Mouse (Mus musculus): Measurements from ENCODE around the gene Arhgef16. TPM values are rescaled to one million over a fixed set of nuclear protein-coding genes. Genes with fewer than 3 reads are reported as not detected.

The Arhgef16 gene
- polyA plus RNA-seq, 2 experiments from 2014 or later, result 4.8 to 5.0 TPM

DNA sequence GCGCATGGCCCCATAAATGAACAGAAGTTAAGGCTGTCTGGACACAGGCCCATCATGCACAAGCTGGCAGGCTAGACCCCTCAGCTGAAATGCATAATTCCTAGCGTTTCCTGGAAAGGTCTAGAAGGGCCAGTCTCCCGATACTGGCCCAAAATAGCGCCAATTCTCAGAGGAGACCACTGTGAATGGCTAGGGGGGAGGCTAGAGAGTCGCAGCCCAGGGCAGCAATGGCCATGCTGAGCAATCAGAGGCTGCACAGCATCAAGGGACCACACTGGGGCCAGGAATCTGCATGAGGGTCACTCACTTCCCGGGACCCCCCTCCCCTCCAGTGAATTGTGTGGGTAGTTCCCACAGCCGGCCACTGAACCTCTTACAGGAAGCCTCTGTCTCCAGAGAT is 17.8 kb downstream of the Arhgef16 start:
- no peak for ATAC-seq

DNA sequence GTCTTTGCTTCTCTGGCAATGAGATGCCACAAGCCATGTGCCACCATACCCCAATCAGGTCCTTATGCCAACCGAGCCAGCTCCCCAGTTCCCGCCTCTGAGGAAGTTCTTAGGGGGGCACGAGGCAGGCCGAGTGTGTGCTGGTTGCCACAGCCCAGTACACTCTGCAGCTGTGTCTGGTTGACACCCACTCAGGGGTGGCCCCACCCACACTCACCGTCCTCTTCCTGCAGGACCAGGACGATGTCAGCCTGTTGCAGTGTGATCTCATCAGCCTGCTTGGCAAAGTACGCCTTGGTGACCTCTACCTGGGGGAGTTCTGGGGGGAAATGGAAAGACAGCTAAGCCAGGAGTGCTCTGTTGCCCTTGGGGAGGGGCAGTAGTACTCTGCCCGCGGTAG is 22.0 kb downstream of the Arhgef16 start:
- ATAC-seq, result no peak

DNA sequence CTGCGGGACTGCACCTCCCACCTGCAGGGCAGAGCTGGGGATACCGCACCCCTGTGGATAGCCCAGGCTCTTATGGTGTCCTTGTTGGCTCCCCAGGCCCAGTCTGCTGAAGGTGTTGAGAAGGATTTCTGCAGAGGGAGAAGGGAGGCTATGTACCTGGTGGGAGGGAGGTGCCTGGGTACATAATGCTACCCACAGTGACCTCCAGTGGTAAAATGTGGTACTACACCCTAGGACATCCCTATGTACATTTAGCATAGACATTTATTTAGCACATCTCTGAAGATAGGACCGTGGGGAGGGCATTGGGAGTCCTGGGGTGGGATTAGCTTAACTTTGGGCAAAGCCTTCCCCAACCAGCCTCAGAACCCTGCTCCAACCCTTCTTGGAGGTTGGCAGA is 28.5 kb downstream of the Arhgef16 start:
- ATAC-seq, result no peak

DNA sequence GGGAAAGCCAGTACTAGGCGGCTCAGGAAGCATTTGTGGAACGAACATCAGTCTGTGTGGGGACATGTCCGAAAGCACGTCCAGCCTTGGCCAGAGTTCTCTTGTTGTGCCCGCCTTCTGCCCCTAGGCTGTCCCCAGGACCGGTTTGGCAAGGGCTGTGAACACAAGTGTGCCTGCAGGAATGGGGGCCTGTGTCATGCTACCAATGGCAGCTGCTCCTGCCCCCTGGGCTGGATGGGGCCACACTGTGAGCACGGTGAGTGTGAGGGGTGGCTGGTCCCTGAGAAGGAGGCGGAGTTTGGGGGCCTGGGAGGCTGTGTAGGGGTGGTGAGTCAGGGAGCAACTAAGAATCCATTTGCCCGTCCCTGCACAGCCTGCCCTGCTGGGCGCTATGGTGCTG is 32.0 kb downstream of the Arhgef16 start:
- ATAC-seq, result no peak

DNA sequence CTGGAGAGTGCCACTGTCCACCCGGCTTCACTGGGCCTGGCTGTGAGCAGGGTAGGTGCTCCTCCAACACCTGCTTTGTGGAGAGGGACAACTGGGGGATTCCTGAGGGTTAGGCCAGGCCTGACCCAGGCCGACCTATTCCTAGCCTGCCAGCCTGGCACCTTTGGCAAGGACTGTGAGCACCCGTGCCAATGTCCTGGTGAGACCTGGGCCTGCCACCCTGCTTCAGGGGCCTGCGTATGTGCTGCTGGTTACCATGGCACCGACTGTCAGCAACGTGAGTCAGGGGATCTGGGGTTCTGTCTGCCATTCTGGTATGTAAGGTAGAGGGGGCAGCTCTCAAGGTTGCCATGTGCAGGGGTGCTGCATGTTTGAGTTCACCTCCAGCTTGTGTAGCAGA is 34.0 kb downstream of the Arhgef16 start:
- no peak for ATAC-seq

DNA sequence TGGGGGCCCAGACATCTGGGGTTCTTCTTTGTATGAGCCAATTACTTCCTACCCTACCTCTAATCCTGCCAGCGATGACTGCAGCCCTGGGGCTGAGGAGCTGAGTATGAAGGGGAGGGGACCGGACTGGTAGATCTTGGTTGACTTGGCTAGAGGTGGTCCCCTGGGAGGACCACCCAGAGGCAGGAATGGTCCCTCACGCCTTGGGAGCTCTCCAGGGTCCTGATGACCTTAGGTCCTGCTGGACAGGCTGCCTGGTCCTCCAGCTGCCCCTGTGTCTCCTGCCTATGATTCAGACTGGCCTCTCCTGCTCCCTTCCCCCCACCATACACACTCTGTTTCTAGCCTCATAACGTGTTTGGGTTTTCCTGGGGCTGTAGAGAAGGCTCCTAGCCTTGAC is 39.4 kb downstream of the Arhgef16 start:
- ATAC-seq, result no peak

DNA sequence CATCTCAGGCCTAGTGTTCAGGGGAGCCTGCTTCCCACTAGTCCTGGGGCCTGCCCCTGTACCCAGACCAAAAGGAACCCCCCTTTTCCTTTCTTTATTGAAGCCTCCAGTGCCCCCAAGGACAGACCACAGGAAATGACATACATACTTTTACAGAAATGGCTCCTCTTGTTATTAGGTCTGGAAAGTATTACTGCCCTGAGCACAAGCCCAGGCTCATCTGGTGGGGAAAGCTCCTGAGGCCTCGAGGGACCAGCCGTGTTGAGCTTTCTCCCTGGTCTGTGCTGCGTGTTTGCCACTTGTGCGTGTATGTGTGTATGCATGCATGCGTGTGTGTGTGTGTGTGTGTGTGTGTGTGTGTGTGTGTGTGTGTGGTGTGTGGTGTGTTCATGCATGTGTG is 40.7 kb downstream of the Arhgef16 start:
- ATAC-seq, result no peak

DNA sequence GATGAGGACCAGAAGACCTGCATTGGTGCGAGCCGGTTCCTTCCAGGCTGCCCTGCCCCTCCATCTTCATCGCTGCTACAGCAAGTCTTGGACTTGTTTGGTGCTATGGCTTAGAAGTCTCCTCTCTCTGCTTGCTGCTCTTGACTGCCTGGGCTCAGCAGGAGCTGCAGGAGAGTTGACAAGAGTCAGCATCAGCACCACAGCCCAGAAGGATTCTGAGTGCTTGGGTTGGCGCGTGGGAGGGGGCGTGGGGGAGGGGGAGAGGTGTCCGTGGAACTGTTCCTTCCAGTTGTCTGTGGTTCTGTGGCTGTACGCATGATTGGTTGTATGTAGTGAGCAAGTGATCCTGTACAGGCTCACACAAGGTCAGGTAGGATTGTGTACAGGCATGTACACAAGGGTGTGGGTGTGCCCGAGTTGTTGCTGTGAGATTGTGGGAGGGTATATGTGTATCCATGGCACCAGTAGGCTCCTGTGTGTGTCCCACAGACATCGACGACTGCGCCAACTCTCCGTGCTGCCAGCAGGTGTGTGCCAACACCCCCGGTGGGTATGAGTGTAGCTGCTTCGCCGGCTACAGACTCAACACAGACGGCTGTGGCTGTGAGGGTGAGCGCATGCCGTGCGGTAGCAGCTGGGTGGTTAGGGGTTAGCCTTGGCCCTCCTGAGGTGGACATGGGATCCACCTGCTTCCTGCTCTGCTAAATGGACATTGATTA is 48.8 kb downstream of the Arhgef16 start:
- no peak for ATAC-seq

DNA sequence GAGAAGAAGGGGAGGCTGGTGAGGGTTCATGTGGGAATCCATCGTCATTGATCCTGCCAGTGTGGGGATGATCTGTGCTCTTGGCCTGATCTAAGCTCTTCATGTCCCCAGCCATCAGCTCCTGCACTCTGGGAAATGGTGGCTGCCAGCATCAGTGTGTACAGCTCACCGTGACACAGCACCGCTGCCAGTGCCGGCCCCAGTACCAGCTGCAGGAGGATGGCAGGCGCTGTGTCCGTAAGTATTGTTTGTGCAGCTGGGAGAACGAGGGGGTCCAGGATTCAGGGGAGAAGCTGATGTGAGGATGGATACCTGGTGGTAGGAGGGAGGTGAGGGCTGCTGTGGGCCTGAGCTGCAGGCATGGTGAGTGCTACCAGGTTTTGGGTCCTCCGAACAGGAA is 52.2 kb downstream of the Arhgef16 start:
- no peak for ATAC-seq

DNA sequence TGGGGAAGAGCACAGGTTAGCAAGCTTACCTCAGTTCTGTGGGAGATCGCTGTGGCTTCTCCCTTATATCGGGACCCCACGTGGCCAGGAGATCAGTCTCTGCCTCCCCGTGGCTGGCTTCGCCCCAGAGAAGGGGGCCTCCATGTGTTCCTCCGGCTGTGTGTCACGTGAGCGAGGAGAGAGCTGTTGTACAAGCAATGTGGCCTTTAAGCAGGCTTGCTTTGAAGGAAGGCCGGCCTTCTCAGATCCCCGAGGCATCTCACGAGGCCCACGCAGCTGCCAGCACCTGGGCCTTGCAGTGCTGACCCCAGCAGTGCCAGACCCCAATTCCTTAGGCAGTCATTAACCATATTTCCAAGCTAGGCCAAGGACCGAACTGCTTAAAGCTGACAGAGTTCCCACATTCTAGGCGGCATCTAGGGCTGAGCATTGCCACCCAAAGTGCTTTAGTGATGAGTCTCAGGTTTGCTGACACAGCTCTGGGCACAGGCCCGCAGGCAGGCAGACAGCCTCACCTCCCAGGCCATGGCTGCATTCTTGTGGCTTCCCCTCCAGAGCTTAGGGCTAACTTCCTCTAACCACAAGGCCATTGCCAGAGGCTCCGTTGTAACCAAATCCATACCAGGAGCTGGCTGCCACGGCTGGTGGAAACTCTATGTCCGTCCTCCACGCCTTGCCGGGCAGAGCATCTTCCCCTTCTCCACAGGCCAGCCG is 53.2 kb downstream of the Arhgef16 start:
- ATAC-seq, result no peak

DNA sequence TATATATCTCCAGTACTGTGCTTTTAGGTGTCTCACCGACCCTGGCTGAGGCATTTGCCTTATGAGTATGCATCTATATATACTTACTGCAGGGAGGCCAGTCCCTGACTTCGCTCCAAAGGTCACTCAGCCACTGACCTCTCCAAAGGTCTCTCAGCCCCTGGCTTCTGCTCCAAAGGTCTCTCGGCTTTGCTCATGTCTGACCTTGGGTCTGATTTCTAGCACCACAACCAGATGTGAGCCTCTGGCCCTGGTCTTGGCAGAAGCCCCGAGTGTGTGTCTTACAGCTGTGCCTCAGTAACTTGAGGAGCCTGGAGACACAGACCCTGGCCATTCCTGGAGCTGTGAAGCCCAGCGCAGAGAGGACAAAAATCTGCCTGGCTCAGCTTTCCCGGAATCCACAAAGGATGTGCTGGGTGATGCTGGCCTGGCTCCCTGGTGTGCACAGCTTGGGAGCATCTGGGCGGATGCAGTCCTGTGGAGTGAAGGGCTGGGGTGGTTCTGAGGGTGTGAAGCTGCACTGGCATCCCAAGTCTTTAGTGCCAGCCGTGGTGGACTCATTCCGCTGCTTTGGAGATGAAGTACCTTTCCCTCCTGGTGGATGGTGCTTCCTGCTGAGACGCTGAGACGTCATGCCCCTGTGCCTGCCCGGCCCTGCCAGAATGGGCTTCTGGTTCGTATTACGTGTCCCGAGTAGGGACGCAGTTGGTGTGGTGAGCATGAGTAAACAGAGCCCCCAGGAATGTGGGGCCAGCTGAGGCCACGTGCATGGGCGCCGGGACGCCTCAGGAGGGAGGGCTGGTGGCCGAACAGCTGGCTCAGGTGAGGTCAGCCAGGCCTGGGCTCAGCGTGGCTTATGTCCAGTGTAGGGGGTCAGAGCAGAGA is 54.0 kb downstream of the Arhgef16 start:
- ATAC-seq, result no peak

DNA sequence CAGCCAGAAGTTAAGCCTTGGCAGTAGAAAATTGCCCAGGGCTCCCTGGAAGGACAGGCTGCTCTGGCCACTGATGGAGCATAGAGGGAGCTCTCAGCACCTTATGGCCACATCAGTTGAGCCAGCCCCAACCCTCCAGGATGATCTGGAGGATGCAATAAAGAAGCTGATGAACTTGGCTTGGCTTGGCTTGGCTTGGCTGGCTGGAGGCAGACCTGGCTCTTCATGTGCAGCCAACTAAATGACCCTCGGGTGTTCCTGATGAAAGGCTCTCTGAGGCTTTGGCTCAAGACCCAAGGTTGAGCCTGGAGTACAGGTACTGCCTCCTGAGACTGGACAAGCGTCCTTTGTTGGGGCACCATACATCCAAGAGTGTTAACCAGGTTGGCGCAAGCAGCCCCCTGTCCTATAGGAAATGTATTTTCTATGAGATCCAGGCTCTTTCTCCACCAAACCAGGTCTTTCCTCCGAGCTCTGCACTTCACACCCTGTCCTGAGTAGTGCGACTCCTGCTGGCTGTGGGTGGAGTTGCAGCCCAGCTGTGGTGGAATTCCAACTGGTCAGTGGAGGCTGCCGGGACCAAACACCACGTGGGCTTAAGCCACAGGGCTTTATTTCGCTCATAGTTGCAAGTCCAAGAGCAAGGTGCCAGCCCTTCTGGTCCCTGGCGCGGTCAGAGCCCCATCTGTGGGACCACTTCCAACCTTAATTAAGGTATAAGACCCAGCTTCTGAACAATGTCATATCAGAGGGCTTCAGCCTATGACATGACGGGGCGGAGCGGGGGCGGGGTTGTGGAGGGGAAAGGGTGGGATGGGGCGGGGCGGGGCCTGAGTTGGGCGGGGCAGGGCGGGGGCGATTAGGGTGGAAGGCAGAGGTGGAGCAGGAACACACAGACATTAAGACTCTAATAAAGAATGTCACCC is 55.1 kb downstream of the Arhgef16 start:
- ATAC-seq, result no peak

DNA sequence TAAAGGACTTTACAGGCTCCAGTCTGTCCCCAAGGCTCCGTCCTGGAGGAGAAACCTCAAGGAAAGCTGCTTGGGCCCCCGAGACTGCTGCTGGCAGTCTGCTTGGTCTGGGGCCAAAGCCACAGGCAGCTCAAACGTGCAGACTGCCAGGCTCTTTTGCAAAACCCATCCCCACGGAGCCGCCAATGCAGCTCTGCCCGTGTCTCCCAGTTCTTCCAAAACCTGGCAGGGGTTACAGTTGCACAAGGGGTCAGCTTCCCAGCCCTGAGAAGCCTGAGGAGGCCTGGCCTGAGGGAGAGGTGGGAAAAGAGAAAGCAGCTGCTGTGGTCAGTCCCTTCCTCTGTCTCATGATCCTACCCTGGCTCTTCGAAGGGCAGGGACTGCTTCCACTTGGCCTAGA is 56.1 kb downstream of the Arhgef16 start:
- ATAC-seq, result no peak

DNA sequence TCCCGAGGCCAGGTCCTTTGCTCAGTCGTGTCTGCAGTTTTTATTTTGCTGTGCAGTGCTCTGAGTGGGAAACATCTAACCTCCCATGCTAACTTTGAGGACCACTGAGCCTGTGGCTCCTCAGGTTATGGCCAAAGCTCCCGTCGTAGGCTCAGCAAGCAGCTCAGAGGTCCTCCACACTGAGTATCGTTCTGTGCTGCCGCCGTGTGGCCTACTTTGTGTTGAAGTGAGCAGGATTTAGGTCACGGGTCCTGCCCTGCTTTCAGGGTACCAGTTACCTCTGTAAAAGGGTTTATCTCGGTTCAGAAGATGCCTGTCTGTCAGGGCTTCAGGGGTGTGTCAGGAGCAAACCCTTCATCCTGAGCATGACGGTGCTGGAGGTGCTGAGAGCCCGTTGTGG is 60.9 kb downstream of the Arhgef16 start:
- ATAC-seq, result no peak

DNA sequence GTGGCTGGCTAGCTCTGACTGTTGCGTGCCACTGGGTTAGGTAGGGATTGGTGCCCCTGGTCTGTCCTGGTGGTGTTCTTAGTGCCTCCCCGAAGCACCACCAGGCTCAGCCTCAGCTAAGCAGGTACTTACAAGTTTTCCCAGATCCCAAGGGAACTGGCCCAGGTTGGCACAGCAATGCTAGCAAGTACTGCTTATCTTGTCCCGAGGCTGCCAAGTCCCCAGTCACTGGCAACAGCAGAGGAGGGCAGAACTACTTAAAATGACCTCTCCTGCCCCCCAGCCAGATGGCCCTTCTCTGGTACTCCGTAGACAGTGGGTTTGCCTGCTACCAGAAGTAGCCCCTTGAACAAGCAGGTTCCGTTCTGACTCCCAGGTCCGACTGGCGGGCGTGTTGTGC is 62.3 kb downstream of the Arhgef16 start:
- ATAC-seq, result no peak

DNA sequence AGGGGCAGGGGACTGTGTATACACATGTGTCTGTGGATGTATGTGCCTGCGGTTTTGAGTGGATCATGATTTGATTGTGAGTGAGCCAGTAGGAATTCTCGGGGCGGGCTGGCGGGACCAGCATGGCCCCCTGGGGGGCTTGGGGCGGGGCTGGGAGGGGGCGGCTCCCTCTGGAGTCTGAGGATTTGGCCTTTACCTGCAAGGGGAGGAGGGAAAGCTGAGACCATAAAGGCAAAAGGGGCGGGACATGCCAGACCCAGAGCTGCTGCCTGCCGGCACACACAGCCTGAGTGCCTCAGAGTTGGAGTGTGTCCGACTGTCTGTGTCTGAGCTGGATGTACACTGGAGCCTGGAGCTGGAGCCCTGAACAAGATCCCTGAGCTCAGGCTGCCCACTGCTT is 64.2 kb downstream of the Arhgef16 start:
- no peak for ATAC-seq

DNA sequence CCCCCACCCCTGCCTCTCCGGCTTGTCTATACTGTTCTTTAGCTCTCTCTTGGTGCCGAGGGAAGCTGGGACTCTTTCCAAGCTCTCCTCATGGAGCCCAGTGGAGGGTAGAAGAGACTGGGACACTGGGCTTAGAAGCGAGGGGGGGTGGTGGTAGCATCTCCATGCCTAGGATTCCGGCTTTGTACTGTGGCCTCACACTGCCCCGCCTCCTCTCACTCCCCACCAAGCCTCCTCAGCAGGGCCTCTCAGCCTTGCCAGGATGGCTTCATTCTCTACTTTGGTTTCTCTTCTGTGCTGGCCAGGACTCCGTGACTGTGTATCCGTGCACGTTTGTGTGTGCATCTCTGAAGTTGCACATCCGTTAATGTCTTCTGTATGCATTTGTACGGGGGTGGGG is 64.6 kb downstream of the Arhgef16 start:
- no peak for ATAC-seq

DNA sequence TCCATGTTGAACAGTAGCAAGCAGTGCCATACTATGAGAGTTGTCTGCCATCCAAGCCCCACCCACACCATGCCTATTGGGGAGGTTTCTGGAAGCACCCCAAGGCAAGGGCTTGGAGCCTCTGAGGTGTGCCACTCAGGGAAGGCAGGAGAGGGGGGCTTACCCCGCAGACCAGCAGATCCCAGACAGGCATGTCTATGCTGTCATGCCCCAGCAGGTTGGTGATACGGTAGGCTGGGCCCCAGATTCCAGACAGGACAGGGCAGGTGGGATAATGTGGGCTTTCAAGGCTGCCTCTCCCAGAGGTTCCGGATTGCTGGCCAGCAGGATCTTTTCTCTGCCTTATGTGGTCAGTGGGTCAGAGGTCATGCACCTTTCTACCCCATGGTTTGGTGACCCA is 65.5 kb downstream of the Arhgef16 start:
- ATAC-seq, result no peak

DNA sequence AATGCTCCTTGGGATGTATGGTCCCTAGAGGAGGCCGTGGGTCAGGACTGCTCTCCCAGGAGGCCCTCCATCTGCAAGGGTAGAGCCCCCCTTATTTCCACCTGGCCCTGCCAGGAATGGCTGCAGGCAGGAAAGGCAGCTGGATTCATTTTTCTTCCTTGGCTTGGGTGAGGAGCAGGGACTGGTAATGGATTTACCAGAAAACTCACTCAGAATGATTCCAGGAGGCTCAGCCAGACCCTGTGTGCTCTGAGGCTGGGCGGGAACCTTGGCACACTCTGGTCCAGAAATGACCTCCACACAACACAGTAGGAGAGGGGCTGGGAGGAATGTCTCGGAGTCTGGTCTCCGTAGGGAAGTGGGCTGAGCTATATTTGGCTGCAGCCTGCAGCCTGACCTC is 69.2 kb downstream of the Arhgef16 start:
- no peak for ATAC-seq

DNA sequence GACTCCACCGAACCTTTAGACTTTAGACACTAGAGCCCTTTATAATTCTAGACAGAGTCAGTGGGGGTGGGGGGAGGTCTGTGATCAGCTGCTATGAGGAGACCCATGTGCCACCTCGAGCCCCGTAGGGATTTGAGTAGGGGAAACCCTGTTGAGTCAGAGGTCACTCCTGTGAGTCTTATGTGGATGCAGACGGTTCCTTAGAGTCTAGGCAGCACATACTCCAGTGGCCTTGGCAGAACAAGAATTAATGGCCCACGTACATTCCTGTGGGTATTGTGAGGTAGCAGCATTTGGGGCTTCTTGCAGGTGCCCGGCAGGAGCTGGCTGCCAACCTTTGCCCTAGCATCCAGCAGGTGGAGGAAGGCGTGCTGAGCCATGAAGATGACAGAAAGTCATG is 70.1 kb downstream of the Arhgef16 start:
- no peak for ATAC-seq

DNA sequence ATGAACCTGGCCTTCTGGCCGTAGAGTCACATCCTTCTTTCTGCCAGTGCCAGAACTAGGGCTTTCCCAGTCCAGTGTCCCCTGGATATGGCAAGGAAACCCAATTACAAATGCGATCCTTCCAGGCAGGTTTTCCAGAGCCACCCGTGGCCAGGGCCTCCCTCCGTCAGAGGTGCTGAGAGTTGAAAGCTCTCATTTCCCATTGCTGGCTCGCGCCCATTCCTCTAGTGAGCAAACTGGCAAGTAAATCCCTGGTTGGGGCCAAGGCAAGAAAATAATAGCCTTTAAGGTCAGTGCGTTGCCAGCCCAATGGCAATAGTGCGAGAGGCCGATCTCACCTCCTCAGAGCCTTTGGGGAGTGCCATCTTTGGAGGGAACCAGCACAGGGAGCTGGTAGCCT is 71.9 kb downstream of the Arhgef16 start:
- no peak for ATAC-seq
